Mouse (Mus musculus) kidney, adult 2 months (tissue): ENCODE data around the gene Pip4k2c. TPM values are rescaled to one million over a fixed set of nuclear protein-coding genes. Genes with fewer than 3 reads are reported as not detected.

Experiments
- DNase-seq: peaks from one replicate; pipeline ENCODE4 v3.0.0; 2021
- H3K27ac ChIP-seq: fragments of 200-500 bp; 2 replicates; pipeline ENCODE4 v1.5.1; 2012; ENCODE audit warnings: low read depth, low read length, control low read depth, inconsistent platforms; ENCODE audit not compliant: insufficient read depth
- H3K27me3 ChIP-seq: fragments of 200-500 bp; replicated peaks from 2 replicates; pipeline ENCODE4 v1.6.1; 2012; ENCODE audit warnings: mild to moderate bottlenecking, moderate library complexity, low read length, inconsistent platforms; ENCODE audit not compliant: control insufficient read depth, insufficient read depth
- H3K36me3 ChIP-seq: fragments of 200-500 bp; 2 replicates; pipeline ENCODE4 v1.6.1; 2012; ENCODE audit warnings: mild to moderate bottlenecking, moderate library complexity, low read length, inconsistent platforms; ENCODE audit not compliant: control insufficient read depth, insufficient read depth
- H3K4me1 ChIP-seq: fragments of 200-500 bp; 2 replicates; pipeline ENCODE4 v1.6.1; 2011; ENCODE audit warnings: low read length; ENCODE audit not compliant: control insufficient read depth, insufficient read depth
- H3K4me3 ChIP-seq: fragments of 200-500 bp; 2 replicates; pipeline ENCODE4 v1.5.1; 2011; ENCODE audit warnings: mild to moderate bottlenecking, low read depth, low read length, control low read depth; ENCODE audit not compliant: insufficient read depth
- CTCF ChIP-seq: fragments of 200-500 bp; conservative IDR thresholded peaks from 2 replicates; pipeline ENCODE4 v1.5.1; 2011; ENCODE audit warnings: low read depth, mild to moderate bottlenecking, control low read depth, low read length, moderate library complexity, mixed read lengths; ENCODE audit not compliant: insufficient read depth, insufficient read length
- POLR2A ChIP-seq: fragments of 200-500 bp; IDR thresholded peaks from one replicate; pipeline ENCODE4 v1.6.1; 2011; ENCODE audit warnings: low read depth, low read length, control low read depth
- WGBS: fragments of 180-500 bp; shearing (Covaris S2); methylation state at CpG from one replicate; pipeline ENCODE4 v1.1.7; 2018; 5-methylcytosine and 5-hydroxymethylcytosine counted together
- polyA plus RNA-seq: library from polyadenylated mRNA; depleted of rRNA; stranded (reverse); fragments of >200 nt; gene quantifications from 2 replicates; pipeline ENCODE4 v1.2.3, GENCODE M21; 2012

Pip4k2c gene
- polyA plus RNA-seq, 1 experiment: 116 TPM

GRCm38 (mm10) chr10:127189116-127189650 lies 22.2 kb downstream of the Pip4k2c start:
- TF ChIP-seq POLR2A: no peak
- TF ChIP-seq CTCF: no peak
- 2% methylated on average over 26 of the region's 26 CpGs for WGBS
- DNase-seq: no peak
- Histone ChIP-seq H3K36me3 (no peaks in the 10 kb centered on the region), H3K4me1 (peaks cover under 1% of the 10 kb centered on the region), H3K4me3 (peak overlapping the region; percentile 56), H3K27me3 (no peaks in the 10 kb centered on the region), H3K27ac (peak overlapping the region; percentile 85)

- no peaks in the 10 kb centered on the region for H3K4me1 ChIP-seq
- no peaks in the 10 kb centered on the region for H3K27me3 ChIP-seq
- H3K4me3 ChIP-seq: peak overlapping the region; percentile 56
- peak; percentile 44 for DNase-seq
- no peak overlapping the region for H3K27ac ChIP-seq
- under 1% methylated on average over 46 of the region's 46 CpGs for WGBS
- TF ChIP-seq CTCF: no peak
- TF ChIP-seq POLR2A: no peak
- no peaks in the 10 kb centered on the region for H3K36me3 ChIP-seq
Observed at GRCm38 (mm10) chr10:127188465-127189115, 22.8 kb downstream of the Pip4k2c start.

- no peaks in the 10 kb centered on the region for H3K27me3 ChIP-seq
- peak overlapping the region; percentile 56 for H3K4me3 ChIP-seq
- no peak overlapping the region for H3K27ac ChIP-seq
- H3K4me1 ChIP-seq: no peaks in the 10 kb centered on the region
- TF ChIP-seq POLR2A (no peak), CTCF (no peak)
- WGBS: 5% methylated on average over 20 of the region's 21 CpGs
- DNase-seq: no peak
- no peaks in the 10 kb centered on the region for H3K36me3 ChIP-seq
Observed at GRCm38 (mm10) chr10:127188079-127188453, 23.3 kb downstream of the Pip4k2c start.

GRCm38 (mm10) chr10:127187371-127188078 lies 23.9 kb downstream of the Pip4k2c start:
- Histone ChIP-seq H3K36me3 (no peaks in the 10 kb centered on the region), H3K4me1 (no peaks in the 10 kb centered on the region), H3K4me3 (no peak overlapping the region), H3K27me3 (no peaks in the 10 kb centered on the region), H3K27ac (no peak overlapping the region)
- WGBS: 69% methylated on average over 10 of the region's 10 CpGs
- DNase-seq: no peak
- TF ChIP-seq CTCF (no peak), POLR2A (no peak)

- H3K4me1 ChIP-seq: no peaks in the 10 kb centered on the region
- no peak for TF ChIP-seq POLR2A
- 0 out of 2 replicates have a peak, but pooled peaks have one; percentile 5 for TF ChIP-seq CTCF
- no peak overlapping the region for H3K27ac ChIP-seq
- WGBS: 100% methylated on average over 1 of the region's 1 CpGs
- H3K4me3 ChIP-seq: no peak overlapping the region
- DNase-seq: no peak
- H3K27me3 ChIP-seq: no peaks in the 10 kb centered on the region
- no peaks in the 10 kb centered on the region for H3K36me3 ChIP-seq
Observed at GRCm38 (mm10) chr10:127186451-127186850, 24.9 kb downstream of the Pip4k2c start.

- TF ChIP-seq POLR2A (no peak), CTCF (no peak)
- Histone ChIP-seq H3K27me3 (no peaks in the 10 kb centered on the region), H3K4me3 (no peak overlapping the region), H3K27ac (no peak overlapping the region), H3K36me3 (no peaks in the 10 kb centered on the region), H3K4me1 (no peaks in the 10 kb centered on the region)
- WGBS: 76% methylated on average over 15 of the region's 15 CpGs
- peak; percentile 59 for DNase-seq
Observed at GRCm38 (mm10) chr10:127185506-127185905, 25.9 kb downstream of the Pip4k2c start.

- TF ChIP-seq CTCF (no peak), POLR2A (no peak)
- 77% methylated on average over 9 of the region's 9 CpGs for WGBS
- Histone ChIP-seq H3K4me1 (no peaks in the 10 kb centered on the region), H3K4me3 (no peak overlapping the region), H3K27ac (no peak overlapping the region), H3K36me3 (no peaks in the 10 kb centered on the region), H3K27me3 (no peaks in the 10 kb centered on the region)
- DNase-seq: no peak
Observed at GRCm38 (mm10) chr10:127185101-127185500, 26.3 kb downstream of the Pip4k2c start.
